Mouse (Mus musculus): ENCODE measurements at regions not wholly inside any gene's neighbourhood (a gene's known extent, or its start where the extent isn't known, plus 50 kb on each side); places are given as distances from the start of the nearest gene placed in this dataset.
A peak's percentile ranks its signal among the peaks of the same experiment; 100 is the strongest.

DNA sequence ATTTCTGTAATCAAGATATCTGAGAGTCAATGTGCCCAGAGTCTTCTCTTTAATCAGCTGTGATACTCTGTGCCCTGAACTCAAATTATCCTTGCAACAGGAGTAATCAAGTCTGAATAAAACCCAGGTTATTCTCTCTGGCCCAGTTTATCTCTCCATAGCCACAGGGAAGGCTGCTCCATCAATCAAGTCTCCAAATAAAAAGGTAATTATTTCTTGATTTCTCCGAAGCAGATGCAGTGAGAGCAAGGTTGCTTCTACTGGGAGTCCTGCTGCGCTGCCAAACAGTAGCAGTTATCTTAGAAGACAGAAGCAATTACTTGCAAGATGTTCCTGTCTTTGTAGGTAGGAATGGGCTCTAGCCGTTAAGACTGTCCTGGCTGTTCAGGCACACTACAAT lies 600.5 kb downstream of the Trib2 start:
- Histone ChIP-seq H3K9ac (replicated peaks; ENCODE audit: low read depth, low read length) (no peak overlapping the region), H3K4me3 (ENCODE audit: low read depth, low read length) (no peak overlapping the region), H3K9me3 (ENCODE audit: control insufficient read depth, low read length) (no peaks in the 10 kb centered on the region), H3K27ac (ENCODE audit: low read depth, low read length) (no peak overlapping the region), H3K4me2 (ENCODE audit: low read depth, low read length) (no peak overlapping the region), H3K36me3 (ENCODE audit: control insufficient read depth, insufficient read depth, low read length) (no peaks in the 10 kb centered on the region), H3K4me1 (ENCODE audit: control insufficient read depth, insufficient read depth, low read length) (0 out of 2 replicates have a peak, but pooled peaks cover 4% of the 10 kb centered on the region), H3K27me3 (ENCODE audit: control insufficient read depth, insufficient read depth, low read length) (no peaks in the 10 kb centered on the region)
- 24% methylated on average over 3 of the region's 3 CpGs for WGBS
- peak; percentile 28; the same call in 1 of the 2 replicates for ATAC-seq (ENCODE audit: low read depth)

DNA sequence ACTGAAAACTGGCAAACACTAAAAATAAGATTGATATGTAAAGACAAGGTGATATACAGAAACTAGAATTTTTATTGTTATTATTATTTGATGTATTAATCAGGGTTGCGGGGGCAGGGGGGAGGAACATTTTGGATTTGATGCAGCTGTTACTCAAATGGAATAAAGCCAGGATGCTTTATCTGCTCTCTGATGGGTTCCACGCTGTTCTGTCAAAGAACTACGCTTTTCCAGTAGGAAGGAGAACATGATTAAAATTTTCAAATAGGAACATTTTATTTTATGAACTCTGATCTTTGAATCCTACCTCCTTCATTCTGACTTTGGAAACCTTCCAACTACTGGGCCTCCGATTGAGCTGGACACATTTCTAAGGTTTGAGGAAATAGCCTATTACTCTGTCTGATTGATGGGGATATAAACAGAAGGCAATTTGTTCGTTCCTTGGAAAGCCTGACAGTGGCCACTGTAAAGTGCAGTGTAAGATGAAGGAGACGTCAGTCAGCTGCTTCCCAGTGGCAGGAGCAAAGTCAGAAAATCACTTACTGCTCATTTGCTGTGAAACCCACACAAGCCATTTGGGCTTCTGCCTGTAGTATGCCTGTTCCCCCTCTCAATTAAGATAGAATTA lies 642.2 kb downstream of the Trib2 start:
- peak; percentile 72; the same call in 1 of the 2 replicates for ATAC-seq (ENCODE audit: low read depth)
- WGBS = 39% methylated on average over 6 of the region's 6 CpGs
- Histone ChIP-seq H3K9ac (replicated peaks; ENCODE audit: low read depth, low read length) (no peak overlapping the region), H3K4me1 (ENCODE audit: control insufficient read depth, insufficient read depth, low read length) (no peaks in the 10 kb centered on the region), H3K9me3 (ENCODE audit: control insufficient read depth, low read length) (no peaks in the 10 kb centered on the region), H3K27ac (ENCODE audit: low read depth, low read length) (no peak overlapping the region), H3K4me2 (ENCODE audit: low read depth, low read length) (no peak overlapping the region), H3K27me3 (ENCODE audit: control insufficient read depth, insufficient read depth, low read length) (no peaks in the 10 kb centered on the region), H3K4me3 (ENCODE audit: low read depth, low read length) (no peak overlapping the region), H3K36me3 (ENCODE audit: control insufficient read depth, insufficient read depth, low read length) (no peaks in the 10 kb centered on the region)

DNA sequence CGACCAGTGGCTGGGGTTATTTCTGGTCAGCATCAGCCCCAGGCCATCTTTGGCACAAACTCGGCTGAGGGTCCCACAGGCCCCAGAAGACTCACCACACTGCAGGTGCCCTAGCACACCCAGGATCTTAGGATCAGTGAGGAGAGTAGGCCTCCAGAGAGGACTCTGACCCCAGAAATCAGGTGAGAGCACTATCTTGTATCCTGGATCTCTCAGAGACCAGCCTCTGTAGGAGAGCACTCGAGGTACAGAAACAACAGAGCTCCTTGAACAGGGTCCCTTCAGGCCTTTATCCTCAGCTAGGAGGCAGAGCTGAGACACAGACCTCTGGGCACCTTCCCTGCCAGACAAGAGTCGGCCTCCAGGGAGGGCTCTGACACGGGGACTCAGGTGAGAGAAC lies 654.1 kb downstream of the Trib2 start:
- no peak overlapping the region for H3K27ac ChIP-seq (ENCODE audit: low read depth, low read length)
- ATAC-seq (ENCODE audit: low read depth) = no peak
- no peak overlapping the region for H3K4me2 ChIP-seq (ENCODE audit: low read depth, low read length)

DNA sequence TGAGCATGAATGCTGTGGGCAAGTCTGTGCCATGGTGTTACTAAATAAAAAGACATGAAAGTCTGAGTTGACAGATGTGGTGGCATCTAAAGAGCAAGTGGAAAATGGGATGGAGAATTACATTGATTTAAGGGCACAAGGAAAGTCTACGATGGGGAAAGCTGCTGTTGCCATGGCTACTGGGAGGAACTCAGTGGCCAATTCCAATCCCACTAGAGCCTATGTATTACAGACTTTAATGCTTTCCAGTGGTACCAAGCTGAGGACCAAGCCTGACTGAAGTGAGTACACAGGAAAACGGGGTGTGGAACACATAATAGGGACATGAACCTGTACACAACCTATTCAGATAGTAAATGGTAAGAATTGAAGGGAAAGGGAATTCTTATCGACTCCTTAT lies 654.9 kb downstream of the Trib2 start:
- no peaks in the 10 kb centered on the region for H3K36me3 ChIP-seq (ENCODE audit: control insufficient read depth, insufficient read depth, low read length)
- no peak overlapping the region for H3K4me2 ChIP-seq (ENCODE audit: low read depth, low read length)
- H3K27ac ChIP-seq (ENCODE audit: low read depth, low read length) = no peak overlapping the region
- no peaks in the 10 kb centered on the region for H3K27me3 ChIP-seq (ENCODE audit: control insufficient read depth, insufficient read depth, low read length)
- no peak overlapping the region for H3K9ac ChIP-seq (replicated peaks; ENCODE audit: low read depth, low read length)
- no peaks in the 10 kb centered on the region for H3K9me3 ChIP-seq (ENCODE audit: control insufficient read depth, low read length)
- no peak overlapping the region for H3K4me3 ChIP-seq (ENCODE audit: low read depth, low read length)
- 59% methylated on average over 3 of the region's 3 CpGs for WGBS
- H3K4me1 ChIP-seq (ENCODE audit: control insufficient read depth, insufficient read depth, low read length) = no peaks in the 10 kb centered on the region
- peak; percentile 46 for ATAC-seq (ENCODE audit: low read depth)

More for the DNA sequence above, 654.1 kb downstream of the Trib2 start:
- Histone ChIP-seq H3K4me1 (ENCODE audit: control insufficient read depth, insufficient read depth, low read length) (no peaks in the 10 kb centered on the region), H3K4me3 (ENCODE audit: low read depth, low read length) (no peak overlapping the region), H3K36me3 (ENCODE audit: control insufficient read depth, insufficient read depth, low read length) (no peaks in the 10 kb centered on the region), H3K9me3 (ENCODE audit: control insufficient read depth, low read length) (no peaks in the 10 kb centered on the region), H3K9ac (replicated peaks; ENCODE audit: low read depth, low read length) (no peak overlapping the region), H3K27me3 (ENCODE audit: control insufficient read depth, insufficient read depth, low read length) (no peaks in the 10 kb centered on the region)
- 89% methylated on average over 5 of the region's 5 CpGs for WGBS

DNA sequence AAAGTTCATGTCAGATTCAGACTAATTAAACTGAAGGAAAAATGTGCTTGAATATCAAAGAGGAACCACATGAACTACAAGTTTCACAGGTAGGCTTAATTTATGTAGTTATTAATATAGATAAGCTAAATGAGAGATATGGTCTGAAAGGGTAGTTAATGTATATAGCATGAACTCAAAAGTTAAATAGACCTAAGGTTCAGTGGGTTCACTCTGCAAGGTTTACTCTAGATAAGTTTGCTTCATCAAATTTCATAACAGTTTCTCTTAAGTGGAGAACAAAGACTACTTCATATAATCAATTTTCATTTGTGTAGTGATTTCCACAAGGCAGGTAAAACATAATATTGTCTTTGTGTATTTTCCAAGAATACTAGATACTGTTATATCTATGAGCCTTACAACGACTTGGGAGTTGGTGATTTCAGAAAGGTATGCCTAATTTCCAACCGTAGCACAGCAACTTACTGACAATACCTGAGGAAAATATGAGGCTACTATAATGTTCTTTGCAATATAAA lies 656.2 kb downstream of the Trib2 start:
- no peak for ATAC-seq (ENCODE audit: low read depth)
- 95% methylated on average over 2 of the region's 2 CpGs for WGBS
- Histone ChIP-seq H3K27me3 (ENCODE audit: control insufficient read depth, insufficient read depth, low read length) (no peaks in the 10 kb centered on the region), H3K27ac (ENCODE audit: low read depth, low read length) (no peak overlapping the region), H3K4me1 (ENCODE audit: control insufficient read depth, insufficient read depth, low read length) (no peaks in the 10 kb centered on the region), H3K4me3 (ENCODE audit: low read depth, low read length) (no peak overlapping the region), H3K36me3 (ENCODE audit: control insufficient read depth, insufficient read depth, low read length) (no peaks in the 10 kb centered on the region), H3K9ac (replicated peaks; ENCODE audit: low read depth, low read length) (no peak overlapping the region), H3K9me3 (ENCODE audit: control insufficient read depth, low read length) (no peaks in the 10 kb centered on the region), H3K4me2 (ENCODE audit: low read depth, low read length) (no peak overlapping the region)

DNA sequence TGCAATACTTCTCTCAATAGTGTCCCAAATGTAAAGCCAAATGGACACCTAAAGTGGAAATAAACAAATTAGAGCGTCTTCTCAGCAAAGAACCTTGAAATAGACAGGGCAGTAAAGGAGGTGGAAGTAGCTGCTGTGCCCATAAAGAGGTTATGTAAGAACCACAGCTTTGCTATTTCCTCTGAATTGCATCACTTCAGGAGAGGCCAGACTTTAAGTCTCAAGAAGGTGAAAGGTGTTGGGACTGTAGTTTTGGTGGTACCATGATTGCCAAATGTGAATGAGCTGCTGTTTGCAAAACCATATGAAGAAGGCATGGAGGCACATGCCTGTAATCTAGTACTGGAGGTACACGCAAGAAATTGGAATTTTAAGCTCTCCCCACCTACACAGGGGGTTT lies 670.3 kb downstream of the Trib2 start:
- no peaks in the 10 kb centered on the region for H3K4me1 ChIP-seq (ENCODE audit: control insufficient read depth, insufficient read depth, low read length)
- H3K9ac ChIP-seq (replicated peaks; ENCODE audit: low read depth, low read length) = no peak overlapping the region
- H3K36me3 ChIP-seq (ENCODE audit: control insufficient read depth, insufficient read depth, low read length) = no peaks in the 10 kb centered on the region
- H3K27ac ChIP-seq (ENCODE audit: low read depth, low read length) = no peak overlapping the region
- no peaks in the 10 kb centered on the region for H3K27me3 ChIP-seq (ENCODE audit: control insufficient read depth, insufficient read depth, low read length)
- WGBS = 78% methylated on average over 2 of the region's 2 CpGs
- H3K9me3 ChIP-seq (ENCODE audit: control insufficient read depth, low read length) = no peaks in the 10 kb centered on the region
- H3K4me2 ChIP-seq (ENCODE audit: low read depth, low read length) = no peak overlapping the region
- no peak overlapping the region for H3K4me3 ChIP-seq (ENCODE audit: low read depth, low read length)
- ATAC-seq (ENCODE audit: low read depth) = no peak

DNA sequence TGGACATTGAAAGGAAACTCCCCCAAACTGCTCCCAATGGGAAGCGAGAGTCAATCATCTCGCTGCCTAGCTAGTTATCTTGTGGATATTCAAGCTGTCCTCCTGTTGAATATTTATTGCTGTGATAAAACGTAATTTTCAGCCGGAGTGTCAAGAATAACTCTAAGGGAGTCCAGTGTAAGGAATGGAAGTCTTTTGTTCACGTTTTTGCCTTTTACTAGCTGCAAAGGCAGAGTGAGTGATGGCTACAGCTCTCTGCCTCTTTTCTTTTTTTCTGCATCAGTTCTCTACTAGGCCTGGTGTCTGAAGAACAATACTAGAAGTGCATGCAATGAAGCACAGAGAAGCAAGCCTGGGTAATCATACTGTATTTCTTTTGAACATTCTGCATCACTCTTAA lies 679.7 kb downstream of the Trib2 start:
- H3K9me3 ChIP-seq (ENCODE audit: control insufficient read depth, low read length) = no peaks in the 10 kb centered on the region
- H3K27me3 ChIP-seq (ENCODE audit: control insufficient read depth, insufficient read depth, low read length) = no peaks in the 10 kb centered on the region
- WGBS = 14% methylated on average over 5 of the region's 5 CpGs
- H3K27ac ChIP-seq (ENCODE audit: low read depth, low read length) = no peak overlapping the region
- no peak overlapping the region for H3K4me2 ChIP-seq (ENCODE audit: low read depth, low read length)
- no peak overlapping the region for H3K4me3 ChIP-seq (ENCODE audit: low read depth, low read length)
- H3K4me1 ChIP-seq (ENCODE audit: control insufficient read depth, insufficient read depth, low read length) = peaks cover 4% of the 10 kb centered on the region; the same call in 1 of the 2 replicates
- H3K9ac ChIP-seq (replicated peaks; ENCODE audit: low read depth, low read length) = no peak overlapping the region
- H3K36me3 ChIP-seq (ENCODE audit: control insufficient read depth, insufficient read depth, low read length) = no peaks in the 10 kb centered on the region
- peak; percentile 31; the same call in 1 of the 2 replicates for ATAC-seq (ENCODE audit: low read depth)

DNA sequence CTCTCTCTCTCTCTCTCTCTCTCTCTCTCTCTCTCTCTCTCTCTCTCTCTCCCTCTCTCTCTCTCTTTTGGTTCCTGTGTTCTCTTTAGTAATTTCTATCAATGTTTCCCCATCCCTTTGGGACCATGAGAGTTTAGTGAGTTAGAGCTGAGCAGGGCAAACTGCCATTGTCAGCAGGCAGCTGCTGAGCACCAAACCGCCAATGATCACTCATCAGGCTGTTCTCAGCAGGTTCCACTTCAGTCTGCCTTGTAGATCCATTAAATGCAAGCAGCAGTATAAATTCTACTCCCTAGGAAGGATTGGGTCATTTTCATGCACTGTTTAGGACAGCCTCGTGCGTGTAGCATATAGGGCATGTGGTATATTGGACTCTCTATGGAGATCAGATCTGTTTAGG lies 692.5 kb downstream of the Trib2 start:
- H3K27me3 ChIP-seq (ENCODE audit: control insufficient read depth, insufficient read depth, low read length) = no peaks in the 10 kb centered on the region
- H3K4me1 ChIP-seq (ENCODE audit: control insufficient read depth, insufficient read depth, low read length) = no peaks in the 10 kb centered on the region
- H3K27ac ChIP-seq (ENCODE audit: low read depth, low read length) = no peak overlapping the region
- ATAC-seq (ENCODE audit: low read depth) = peak; percentile 80
- H3K9ac ChIP-seq (replicated peaks; ENCODE audit: low read depth, low read length) = no peak overlapping the region
- WGBS = 42% methylated on average over 3 of the region's 3 CpGs
- no peak overlapping the region for H3K4me2 ChIP-seq (ENCODE audit: low read depth, low read length)
- no peak overlapping the region for H3K4me3 ChIP-seq (ENCODE audit: low read depth, low read length)
- H3K9me3 ChIP-seq (ENCODE audit: control insufficient read depth, low read length) = no peaks in the 10 kb centered on the region
- H3K36me3 ChIP-seq (ENCODE audit: control insufficient read depth, insufficient read depth, low read length) = no peaks in the 10 kb centered on the region

DNA sequence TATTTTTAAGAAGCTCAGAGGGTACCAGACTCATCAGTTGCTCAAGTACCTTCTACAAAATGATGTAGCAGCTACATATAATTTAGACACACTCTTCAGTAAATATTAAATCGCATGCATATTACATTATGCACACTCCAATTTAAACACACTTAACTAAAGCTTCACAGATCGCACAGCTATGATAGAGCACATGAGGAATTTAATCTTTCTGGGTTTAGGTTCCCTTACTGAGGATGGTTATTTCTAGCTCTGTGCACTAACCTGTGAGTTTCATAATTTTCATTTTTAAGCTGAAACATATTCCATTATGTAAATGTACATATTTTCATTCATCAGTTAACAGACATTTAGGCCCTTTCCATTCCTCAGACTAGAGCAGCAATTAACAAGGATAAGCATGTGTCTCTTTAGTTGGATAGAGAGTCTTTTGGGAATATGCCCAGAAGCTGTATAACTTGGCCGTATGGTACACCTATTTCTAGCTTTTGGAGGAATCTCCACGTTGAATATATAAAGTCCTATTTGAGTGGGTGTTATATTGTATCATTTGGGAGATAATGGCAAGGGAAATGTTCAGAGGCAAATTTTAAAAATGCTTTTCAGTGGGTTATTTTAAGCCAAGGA lies 694.0 kb downstream of the Trib2 start:
- Histone ChIP-seq H3K4me1 (ENCODE audit: control insufficient read depth, insufficient read depth, low read length) (no peaks in the 10 kb centered on the region), H3K4me3 (ENCODE audit: low read depth, low read length) (no peak overlapping the region), H3K27ac (ENCODE audit: low read depth, low read length) (no peak overlapping the region), H3K27me3 (ENCODE audit: control insufficient read depth, insufficient read depth, low read length) (no peaks in the 10 kb centered on the region), H3K4me2 (ENCODE audit: low read depth, low read length) (no peak overlapping the region), H3K9me3 (ENCODE audit: control insufficient read depth, low read length) (no peaks in the 10 kb centered on the region), H3K9ac (replicated peaks; ENCODE audit: low read depth, low read length) (no peak overlapping the region), H3K36me3 (ENCODE audit: control insufficient read depth, insufficient read depth, low read length) (no peaks in the 10 kb centered on the region)
- 80% methylated on average over 4 of the region's 4 CpGs for WGBS
- ATAC-seq (ENCODE audit: low read depth) = no peak

Data from neural tube, embryonic 14.5 days (tissue).